Mouse (Mus musculus): ENCODE measurements around the gene Zfp541. TPM values are rescaled to one million over a fixed set of nuclear protein-coding genes. Genes with fewer than 3 reads are reported as not detected.

The Zfp541 gene
- total and polyA plus RNA-seq, 2 experiments from 2014 or later: 0.10 to 0.17 TPM

GRCm38 (mm10) chr7:16102686-16103226, 41.1 kb downstream of the Zfp541 start:
- WGBS: 84% methylated on average over 5 of the region's 5 CpGs
- Histone ChIP-seq H3K4me1 (ENCODE audit: insufficient read depth) (peaks cover 14% of the 10 kb centered on the region), H3K36me3 (ENCODE audit: insufficient read depth) (peaks cover 26% of the 10 kb centered on the region; the same call in 1 of the 2 replicates), H3K9me3 (ENCODE audit: low read length) (no peaks in the 10 kb centered on the region), H3K27me3 (ENCODE audit: insufficient read depth, low read length) (no peaks in the 10 kb centered on the region), H3K9ac (no peak overlapping the region), H3K27ac (ENCODE audit: low read depth, low read length) (no peak overlapping the region), H3K4me3 (ENCODE audit: low read depth, low read length) (no peak overlapping the region), H3K4me2 (ENCODE audit: low read depth) (no peak overlapping the region)
- DNase-seq: no peak
- no peak for TF ChIP-seq CTCF (IDR thresholded peaks at IDR 0.05; ENCODE audit: low read depth)
- no peak for ATAC-seq

GRCm38 (mm10) chr7:16103760-16104159, 42.1 kb downstream of the Zfp541 start:
- Histone ChIP-seq H3K27me3 (ENCODE audit: insufficient read depth, low read length) (no peaks in the 10 kb centered on the region), H3K27ac (ENCODE audit: low read depth, low read length) (peak overlapping the region; percentile 50; the same call in 1 of the 2 replicates), H3K4me3 (ENCODE audit: low read depth, low read length) (no peak overlapping the region), H3K9ac (no peak overlapping the region), H3K4me2 (ENCODE audit: low read depth) (no peak overlapping the region), H3K4me1 (ENCODE audit: insufficient read depth) (peaks cover 14% of the 10 kb centered on the region), H3K36me3 (ENCODE audit: insufficient read depth) (peaks cover 35% of the 10 kb centered on the region), H3K9me3 (ENCODE audit: low read length) (no peaks in the 10 kb centered on the region)
- 60% methylated on average over 6 of the region's 6 CpGs for WGBS
- no peak for TF ChIP-seq CTCF (IDR thresholded peaks at IDR 0.05; ENCODE audit: low read depth)
- ATAC-seq: peak; percentile 74
- DNase-seq: peak; percentile 40

- no peaks in the 10 kb centered on the region for H3K27me3 ChIP-seq (ENCODE audit: insufficient read depth, low read length)
- peaks cover 45% of the 10 kb centered on the region for H3K36me3 ChIP-seq (ENCODE audit: insufficient read depth)
- DNase-seq (no peak), ATAC-seq (no peak)
- no peak overlapping the region for H3K9ac ChIP-seq
- no peak for TF ChIP-seq CTCF (IDR thresholded peaks at IDR 0.05; ENCODE audit: low read depth)
- H3K4me2 ChIP-seq (ENCODE audit: low read depth): no peak overlapping the region
- 86% methylated on average over 7 of the region's 7 CpGs for WGBS
- H3K4me1 ChIP-seq (ENCODE audit: insufficient read depth): peaks cover 5% of the 10 kb centered on the region
- no peaks in the 10 kb centered on the region for H3K9me3 ChIP-seq (ENCODE audit: low read length)
- H3K4me3 ChIP-seq (ENCODE audit: low read depth, low read length): no peak overlapping the region
- no peak overlapping the region for H3K27ac ChIP-seq (ENCODE audit: low read depth, low read length)
These were observed 43.2 kb downstream of the Zfp541 start for GRCm38 (mm10) chr7:16104611-16105388.

- no peak overlapping the region for H3K27ac ChIP-seq (ENCODE audit: low read depth, low read length)
These were observed 47.4 kb downstream of the Zfp541 start for GRCm38 (mm10) chr7:16108886-16109542.

GRCm38 (mm10) chr7:16110158-16110557, 48.5 kb downstream of the Zfp541 start:
- Histone ChIP-seq H3K9me3 (ENCODE audit: low read length) (no peaks in the 10 kb centered on the region), H3K4me3 (ENCODE audit: low read depth, low read length) (no peak overlapping the region), H3K27ac (ENCODE audit: low read depth, low read length) (no peak overlapping the region), H3K9ac (no peak overlapping the region), H3K4me2 (ENCODE audit: low read depth) (no peak overlapping the region), H3K4me1 (ENCODE audit: insufficient read depth) (no peaks in the 10 kb centered on the region), H3K27me3 (ENCODE audit: insufficient read depth, low read length) (no peaks in the 10 kb centered on the region), H3K36me3 (ENCODE audit: insufficient read depth) (peaks cover 78% of the 10 kb centered on the region)
- ATAC-seq (no peak), DNase-seq (no peak)
- 94% methylated on average over 8 of the region's 8 CpGs for WGBS
- no peak for TF ChIP-seq CTCF (IDR thresholded peaks at IDR 0.05; ENCODE audit: low read depth)

More at GRCm38 (mm10) chr7:16108886-16109542, 47.4 kb downstream of the Zfp541 start:
- no peaks in the 10 kb centered on the region for H3K9me3 ChIP-seq (ENCODE audit: low read length)
- no peak for TF ChIP-seq CTCF (IDR thresholded peaks at IDR 0.05; ENCODE audit: low read depth)
- H3K36me3 ChIP-seq (ENCODE audit: insufficient read depth): peaks cover 73% of the 10 kb centered on the region
- no peak overlapping the region for H3K9ac ChIP-seq
- no peaks in the 10 kb centered on the region for H3K27me3 ChIP-seq (ENCODE audit: insufficient read depth, low read length)
- WGBS: 88% methylated on average over 9 of the region's 9 CpGs
- H3K4me2 ChIP-seq (ENCODE audit: low read depth): no peak overlapping the region
- ATAC-seq (no peak), DNase-seq (no peak)
- H3K4me3 ChIP-seq (ENCODE audit: low read depth, low read length): no peak overlapping the region
- H3K4me1 ChIP-seq (ENCODE audit: insufficient read depth): no peaks in the 10 kb centered on the region

- peaks cover 90% of the 10 kb centered on the region for H3K36me3 ChIP-seq (ENCODE audit: insufficient read depth)
- WGBS: 91% methylated on average over 7 of the region's 7 CpGs
These were observed 49.9 kb downstream of the Zfp541 start for GRCm38 (mm10) chr7:16111284-16112090.

More at GRCm38 (mm10) chr7:16111284-16112090, 49.9 kb downstream of the Zfp541 start:
- Histone ChIP-seq H3K4me3 (ENCODE audit: low read depth, low read length) (no peak overlapping the region), H3K4me2 (ENCODE audit: low read depth) (no peak overlapping the region), H3K9ac (no peak overlapping the region), H3K27ac (ENCODE audit: low read depth, low read length) (no peak overlapping the region), H3K27me3 (ENCODE audit: insufficient read depth, low read length) (no peaks in the 10 kb centered on the region), H3K4me1 (ENCODE audit: insufficient read depth) (no peaks in the 10 kb centered on the region), H3K9me3 (ENCODE audit: low read length) (no peaks in the 10 kb centered on the region)
- no peak for DNase-seq
- no peak for TF ChIP-seq CTCF (IDR thresholded peaks at IDR 0.05; ENCODE audit: low read depth)
- no peak for ATAC-seq
